Mouse (Mus musculus): ENCODE measurements at regions not wholly inside any gene's neighbourhood (a gene's known extent, or its start where the extent isn't known, plus 50 kb on each side); places are given as distances from the start of the nearest gene placed in this dataset.
"Not testable (repeated sequence)": the region's sequence is repeated elsewhere in the genome, so short reads cannot be mapped to it uniquely, and the experiment has no call there.

DNA sequence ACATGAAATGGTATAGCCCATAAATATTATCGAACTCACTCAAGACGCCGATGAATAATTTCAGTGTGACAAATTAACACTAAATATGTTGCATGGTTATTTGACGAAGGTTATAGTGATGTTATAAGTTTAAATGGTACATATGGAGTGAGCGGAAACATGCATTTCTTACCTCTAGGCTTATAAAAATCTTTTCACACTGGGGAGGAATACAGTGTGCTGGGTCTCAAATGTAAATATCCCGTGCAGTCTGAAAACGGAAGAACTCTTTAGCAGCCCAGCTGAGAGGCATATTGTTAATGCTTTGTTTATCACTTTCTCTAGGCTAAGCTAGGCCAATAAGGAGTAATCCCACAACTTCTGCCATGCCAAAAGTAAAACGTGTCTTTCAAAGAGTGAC lies 518.6 kb upstream of the Sall1 start:
- no peak for DNase-seq (ENCODE audit: low spot score)

DNA sequence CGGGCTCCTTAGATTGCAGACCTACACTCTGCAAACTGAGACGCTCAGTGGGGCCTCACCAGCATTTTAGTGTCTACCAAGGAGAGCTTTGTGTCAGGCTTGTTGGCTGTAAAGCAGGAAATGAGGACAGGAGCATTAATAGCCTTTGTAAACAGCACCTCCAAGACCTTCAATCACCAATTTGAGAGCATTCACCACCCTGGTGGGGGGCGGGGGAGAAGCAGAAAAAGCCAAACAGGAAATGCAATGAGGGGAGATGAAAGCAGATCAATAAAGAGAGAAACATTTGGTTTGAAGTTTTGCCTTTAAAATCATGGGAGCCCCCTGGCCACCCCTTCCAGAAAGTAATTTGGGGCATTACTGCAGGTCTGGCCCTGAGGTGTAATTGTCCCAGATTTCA lies 497.3 kb upstream of the Sall1 start:
- DNase-seq (ENCODE audit: low spot score): no peak

DNA sequence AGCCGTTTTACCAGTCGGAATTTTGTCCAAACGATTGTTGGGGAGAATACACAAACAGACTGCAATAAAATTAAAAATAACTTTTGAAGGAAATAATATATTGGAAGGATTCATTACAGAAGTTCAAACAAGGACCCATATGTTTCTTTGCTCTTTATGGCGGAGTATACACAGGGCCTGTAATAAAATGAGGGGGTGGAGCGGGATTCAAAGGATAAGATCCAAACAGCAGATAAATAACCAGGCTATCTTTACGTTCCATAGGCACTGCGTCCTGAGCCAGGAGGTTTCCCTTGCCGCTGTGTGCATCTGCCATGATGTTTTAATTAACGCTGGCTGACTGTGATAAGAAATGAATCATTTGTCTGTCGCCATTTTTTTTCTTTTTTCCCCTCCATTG lies 490.6 kb upstream of the Sall1 start:
- DNase-seq (ENCODE audit: low spot score): no peak

DNA sequence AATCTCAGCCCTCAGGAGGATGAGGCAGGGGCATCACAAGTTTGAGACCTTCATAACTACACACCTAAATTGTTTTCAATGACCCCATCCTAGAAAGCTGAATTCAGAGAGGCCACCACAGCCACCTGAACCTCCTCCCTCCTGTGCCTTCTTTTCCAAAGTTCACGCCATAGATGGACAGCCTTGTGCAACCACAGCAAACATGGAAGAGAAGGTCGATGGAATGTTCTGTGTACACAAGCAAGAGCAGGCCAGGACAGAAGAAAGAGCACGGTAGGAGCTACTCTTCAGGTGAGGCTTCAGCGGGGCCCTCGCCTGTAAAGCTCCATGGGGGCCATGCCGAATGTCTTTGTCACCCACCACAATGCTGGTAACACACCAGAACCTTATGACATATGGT lies 481.1 kb upstream of the Sall1 start:
- DNase-seq (ENCODE audit: low spot score): no peak

DNA sequence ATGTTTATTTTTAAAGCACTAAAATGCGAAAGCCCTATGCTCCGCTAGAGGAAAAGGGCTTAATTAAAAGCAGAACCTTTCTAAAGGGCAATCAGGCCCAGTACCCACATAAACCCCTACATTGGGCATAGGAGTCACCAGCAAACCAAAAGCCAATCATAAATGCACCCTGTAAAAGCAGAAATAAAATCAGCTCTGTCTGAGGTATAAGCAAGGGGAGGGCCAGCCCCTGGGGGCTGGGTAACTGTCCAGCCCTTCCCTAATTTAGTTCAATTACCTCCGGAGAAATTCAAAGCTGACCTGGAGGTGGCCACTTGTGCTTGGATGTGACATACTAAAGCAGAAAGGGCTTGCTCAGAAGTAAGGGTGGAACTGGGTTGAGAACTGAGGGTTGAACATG lies 479.4 kb upstream of the Sall1 start:
- DNase-seq (ENCODE audit: low spot score): no peak

DNA sequence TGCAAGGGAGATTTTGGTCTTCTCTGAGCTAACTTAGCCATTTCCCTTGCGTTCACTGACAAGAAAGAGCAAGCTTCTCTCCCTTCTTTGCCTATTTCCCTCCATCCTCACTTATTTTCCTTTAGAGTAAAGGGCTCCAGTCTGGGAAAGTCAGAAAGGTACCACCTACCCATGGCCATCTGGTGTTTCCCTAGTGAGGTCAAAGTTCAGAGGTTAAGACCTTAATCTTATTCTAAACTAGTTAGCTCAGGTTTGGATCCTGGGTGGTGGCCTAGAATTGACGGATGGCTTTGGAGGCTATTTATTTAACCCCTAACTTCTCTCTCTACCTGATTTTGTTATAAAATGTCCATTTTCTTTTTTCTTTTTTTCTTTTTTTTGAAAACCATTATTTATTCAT lies 472.6 kb upstream of the Sall1 start:
- DNase-seq (ENCODE audit: low spot score): no peak

DNA sequence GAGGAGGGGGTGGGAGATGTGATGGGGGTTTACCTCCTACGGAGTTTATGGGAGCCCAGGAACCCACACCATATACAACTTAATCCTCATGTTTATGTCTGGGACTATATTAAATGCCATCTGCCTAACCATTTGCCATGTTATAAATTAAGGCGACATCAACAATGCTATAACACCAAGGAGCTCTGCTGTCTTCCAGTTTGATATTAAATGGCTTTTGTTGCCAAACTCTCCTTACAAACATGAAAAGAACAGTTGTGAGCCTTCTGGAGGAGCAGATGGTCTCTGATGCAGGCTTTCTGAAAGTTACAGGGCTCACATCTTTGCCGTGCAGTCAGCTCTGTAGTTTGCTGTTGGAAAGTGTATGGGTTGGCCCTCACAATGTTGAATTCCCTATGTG lies 470.3 kb upstream of the Sall1 start:
- no peak for DNase-seq (ENCODE audit: low spot score)

DNA sequence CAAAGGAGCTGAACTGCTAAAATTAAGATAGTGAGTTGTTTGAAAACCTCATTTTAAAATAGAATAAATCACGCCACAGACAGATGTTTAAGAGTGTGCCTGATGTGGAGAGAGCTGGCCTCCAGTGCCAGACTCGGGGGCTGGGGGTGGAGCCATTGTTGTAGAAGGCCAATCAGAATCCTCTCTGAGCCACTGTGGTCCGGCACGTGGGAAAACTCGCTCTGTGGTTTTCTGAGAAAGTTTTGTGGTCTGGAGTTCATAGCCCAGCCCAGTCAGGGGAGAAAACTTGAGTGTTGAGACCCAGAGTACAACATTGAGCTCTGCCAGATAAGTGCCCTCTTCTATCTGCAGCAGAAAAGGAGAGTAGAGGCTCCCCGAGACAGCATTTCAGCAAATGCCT lies 463.7 kb upstream of the Sall1 start:
- DNase-seq (ENCODE audit: low spot score): no peak

DNA sequence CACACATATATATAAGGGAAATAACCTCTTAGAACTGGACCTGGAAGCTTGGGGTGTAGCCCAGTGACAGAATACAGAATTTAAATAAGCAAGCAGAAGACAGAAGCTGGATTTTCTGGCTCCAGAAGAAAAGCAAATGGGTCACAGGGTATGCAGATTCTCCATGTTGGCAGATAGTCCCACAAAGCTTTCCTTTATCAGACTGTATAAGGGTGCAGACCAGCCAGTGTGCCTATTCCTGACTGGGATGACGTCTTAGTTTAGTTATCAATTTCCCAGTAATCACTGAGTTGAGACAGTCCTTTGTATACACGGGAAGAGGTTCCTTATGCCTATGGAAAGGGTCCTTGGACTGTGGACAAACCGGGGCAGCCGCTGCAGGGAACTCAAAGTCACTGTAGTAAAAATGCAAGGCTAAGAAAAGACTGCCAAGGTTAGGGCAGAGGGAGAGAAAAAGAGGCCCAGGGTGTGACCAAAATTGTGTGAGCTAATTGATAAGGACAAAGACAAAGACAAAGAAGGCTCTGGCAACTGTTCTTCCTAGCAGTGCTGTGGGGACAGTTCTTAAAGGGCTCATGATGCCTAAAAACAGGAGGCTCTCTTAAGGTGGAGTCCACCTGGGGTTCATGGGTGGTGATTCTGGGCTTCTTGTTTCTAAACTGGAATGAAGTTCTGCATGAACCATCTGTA lies 459.7 kb upstream of the Sall1 start:
- no peak for DNase-seq (ENCODE audit: low spot score)

DNA sequence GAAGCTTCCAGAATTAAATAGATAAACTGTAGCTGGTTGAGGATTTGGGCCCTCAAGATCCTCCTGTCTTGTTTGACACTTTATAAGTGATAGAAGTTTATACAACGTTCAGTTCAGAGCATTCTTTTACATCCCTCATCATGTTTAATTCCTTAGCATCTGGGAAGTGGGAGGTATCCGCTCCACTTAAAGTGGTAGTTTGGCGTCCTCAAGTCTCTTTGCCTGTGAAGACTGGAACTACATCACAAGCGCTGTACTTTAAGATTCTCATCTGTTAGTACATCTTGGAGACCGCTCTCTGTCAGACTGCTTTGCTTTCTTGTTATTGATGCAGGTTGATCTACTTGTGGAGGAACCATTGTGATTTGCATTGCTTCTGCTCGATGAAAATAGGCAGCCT lies 459.1 kb upstream of the Sall1 start:
- no peak for DNase-seq (ENCODE audit: low spot score)

DNA sequence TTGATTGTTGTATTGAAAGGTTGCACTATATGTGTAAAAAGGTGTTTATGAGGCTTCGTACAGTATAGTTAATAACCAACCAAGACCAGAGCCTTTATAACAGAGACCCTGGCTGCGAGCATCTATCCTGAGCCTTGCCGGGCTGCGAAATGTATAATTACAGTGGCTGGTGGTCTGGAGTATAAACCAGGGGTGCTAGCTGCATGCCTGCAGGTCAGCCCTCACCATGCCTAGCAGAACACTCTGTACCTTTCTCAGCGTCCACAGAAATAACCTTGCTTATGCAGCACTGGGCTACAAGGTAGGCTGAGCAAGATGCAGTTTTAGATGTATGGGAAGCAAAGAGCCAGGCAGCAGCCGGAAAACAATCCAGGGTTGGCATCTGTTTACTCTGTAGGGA lies 457.8 kb upstream of the Sall1 start:
- no peak for DNase-seq (ENCODE audit: low spot score)

DNA sequence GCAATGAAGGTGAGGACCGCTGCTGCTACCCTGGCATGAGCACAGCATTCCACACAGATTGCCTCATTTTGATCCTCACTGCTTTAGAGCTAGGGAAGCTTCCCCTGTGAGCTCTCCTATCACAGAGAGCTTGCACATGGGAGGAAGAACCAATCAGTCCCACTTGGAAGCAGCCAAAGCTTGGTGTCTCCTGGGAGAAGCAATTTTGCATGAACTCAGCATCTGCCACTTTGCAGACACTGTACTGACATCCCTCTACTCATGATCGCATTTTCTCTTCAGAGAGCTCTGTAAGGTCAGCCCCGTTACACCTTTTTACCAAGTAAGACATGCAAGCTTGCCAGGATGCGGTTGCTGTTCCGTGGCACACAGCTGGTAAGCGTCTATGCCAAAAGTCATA lies 455.9 kb upstream of the Sall1 start:
- no peak for DNase-seq (ENCODE audit: low spot score)

DNA sequence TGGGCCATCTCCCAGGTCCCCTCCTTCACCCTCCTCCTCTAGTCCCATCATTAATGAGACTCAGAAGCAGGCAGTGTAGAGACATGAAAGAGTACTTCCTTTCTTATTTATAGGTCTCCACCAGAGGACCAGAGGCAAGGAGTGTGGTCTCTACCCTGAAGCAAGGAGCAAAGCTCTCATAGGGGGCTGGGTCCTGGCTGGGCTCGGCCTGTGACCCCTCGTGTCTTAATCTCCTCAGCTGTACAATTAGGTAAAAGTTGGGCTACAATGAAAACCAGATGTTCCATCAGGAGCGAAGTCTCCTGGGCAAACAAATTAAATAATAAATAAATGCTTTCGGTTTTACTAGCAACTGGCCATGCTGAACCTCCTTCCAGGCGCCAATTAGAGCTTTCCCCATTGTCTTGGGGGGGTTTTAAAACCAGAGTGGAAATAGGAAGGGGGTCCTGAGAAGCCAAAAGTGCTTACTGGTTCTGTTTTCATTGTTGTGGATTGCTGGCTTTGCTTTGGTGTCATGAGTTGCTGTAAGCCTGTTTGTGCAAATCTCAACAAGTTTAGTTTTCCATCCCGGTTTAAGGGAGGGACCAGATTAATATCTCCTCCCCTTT lies 454.2 kb upstream of the Sall1 start:
- DNase-seq (ENCODE audit: low spot score): no peak

DNA sequence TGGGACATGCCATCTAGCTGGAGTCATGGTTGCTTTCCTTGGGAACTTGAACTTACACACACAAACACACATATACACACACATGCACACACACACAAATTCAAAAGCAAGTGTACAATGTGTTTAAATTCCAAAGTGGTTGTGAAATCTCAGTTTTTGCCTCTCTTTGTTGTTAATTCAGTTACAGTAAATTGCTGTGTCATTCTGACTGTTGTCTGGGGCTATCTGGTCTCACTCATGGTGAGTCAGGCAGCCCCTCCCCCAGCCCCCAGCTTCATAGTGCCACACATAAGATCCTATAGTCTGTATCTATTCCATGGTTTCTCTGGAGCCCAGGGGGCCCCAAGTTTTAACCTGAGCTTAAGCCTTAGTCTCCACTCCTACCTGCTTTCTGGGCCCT lies 448.4 kb upstream of the Sall1 start:
- no peak for DNase-seq (ENCODE audit: low spot score)

DNA sequence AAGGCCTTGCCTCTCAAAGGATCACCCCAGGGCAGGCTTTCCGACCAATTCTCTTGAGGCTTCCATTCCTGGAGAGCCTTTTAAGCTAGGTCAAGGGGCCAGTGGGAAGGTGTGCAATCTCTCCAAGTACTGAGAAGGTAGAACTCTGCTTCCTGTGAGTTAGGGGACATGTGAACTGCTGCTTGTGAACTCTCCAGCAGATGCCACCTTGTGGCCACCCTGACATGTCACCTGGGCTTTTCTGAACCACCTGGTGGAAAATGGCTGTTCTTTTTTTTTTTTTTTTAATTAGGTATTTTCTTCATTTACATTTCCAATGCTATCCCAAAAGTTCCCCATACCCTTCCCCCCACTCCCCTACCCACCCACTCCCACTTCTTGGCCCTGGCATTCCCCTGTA lies 438.5 kb upstream of the Sall1 start:
- DNase-seq (ENCODE audit: low spot score): not testable (repeated sequence)

DNA sequence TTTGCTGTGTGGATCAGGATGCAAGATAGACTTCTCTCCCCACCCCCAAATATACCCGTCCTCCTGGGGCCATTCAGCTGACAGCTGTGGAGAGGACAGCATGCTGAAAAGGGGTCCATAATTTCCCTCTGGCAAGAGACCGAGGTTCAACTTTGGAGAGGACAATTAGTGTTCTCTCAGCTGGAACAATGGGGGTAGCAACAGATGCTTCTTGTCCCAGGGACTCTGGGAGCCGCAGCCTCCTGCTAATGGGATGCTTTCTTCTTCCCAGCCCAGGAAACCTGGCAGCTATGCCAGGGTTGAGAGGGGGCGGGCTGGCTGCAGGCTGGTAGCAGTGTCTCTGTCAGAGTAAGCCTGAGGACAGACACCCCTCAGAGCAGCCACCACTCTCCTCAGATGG lies 433.0 kb upstream of the Sall1 start:
- DNase-seq (ENCODE audit: low spot score): no peak

DNA sequence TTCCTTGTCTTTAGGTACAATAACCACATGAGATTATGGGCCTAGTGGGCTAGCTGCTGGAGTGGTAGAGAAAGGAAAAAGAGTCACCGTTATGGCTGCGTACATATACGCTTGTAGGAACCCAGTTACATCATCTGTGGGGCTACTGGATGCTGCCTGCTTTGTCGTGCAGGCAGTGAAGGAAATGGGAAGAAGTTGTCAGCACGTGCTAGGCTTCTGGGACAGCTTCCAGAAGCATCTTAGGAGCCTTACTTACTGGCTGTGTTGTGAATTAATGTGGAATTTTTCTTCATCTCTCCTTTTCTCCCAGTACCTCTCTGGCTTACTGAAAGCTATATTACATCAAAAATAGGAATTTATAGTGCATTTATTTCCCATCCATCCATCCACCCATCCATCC lies 427.2 kb upstream of the Sall1 start:
- no peak for DNase-seq (ENCODE audit: low spot score)

DNA sequence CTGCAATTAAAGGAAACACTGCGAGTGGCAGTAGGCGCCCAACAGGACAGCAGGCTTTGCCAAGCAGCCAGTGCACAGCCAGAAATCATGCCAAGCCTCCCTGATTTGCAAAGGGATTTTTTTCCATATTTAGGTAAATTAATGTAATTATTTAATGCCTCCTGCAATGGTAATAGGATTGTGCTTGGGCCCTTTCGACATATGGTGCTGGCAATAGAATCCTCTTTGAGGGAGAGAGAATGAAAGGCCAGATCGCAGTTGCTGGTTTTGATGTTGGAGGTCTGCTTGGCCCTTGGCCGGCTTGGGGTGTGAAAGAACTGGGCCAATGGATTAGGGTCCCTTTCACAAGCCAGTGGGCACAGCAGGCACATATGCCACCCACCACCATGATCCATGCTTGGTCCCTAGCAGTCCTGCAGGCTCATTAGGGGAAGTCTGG lies 424.8 kb upstream of the Sall1 start:
- DNase-seq (ENCODE audit: low spot score): no peak

DNA sequence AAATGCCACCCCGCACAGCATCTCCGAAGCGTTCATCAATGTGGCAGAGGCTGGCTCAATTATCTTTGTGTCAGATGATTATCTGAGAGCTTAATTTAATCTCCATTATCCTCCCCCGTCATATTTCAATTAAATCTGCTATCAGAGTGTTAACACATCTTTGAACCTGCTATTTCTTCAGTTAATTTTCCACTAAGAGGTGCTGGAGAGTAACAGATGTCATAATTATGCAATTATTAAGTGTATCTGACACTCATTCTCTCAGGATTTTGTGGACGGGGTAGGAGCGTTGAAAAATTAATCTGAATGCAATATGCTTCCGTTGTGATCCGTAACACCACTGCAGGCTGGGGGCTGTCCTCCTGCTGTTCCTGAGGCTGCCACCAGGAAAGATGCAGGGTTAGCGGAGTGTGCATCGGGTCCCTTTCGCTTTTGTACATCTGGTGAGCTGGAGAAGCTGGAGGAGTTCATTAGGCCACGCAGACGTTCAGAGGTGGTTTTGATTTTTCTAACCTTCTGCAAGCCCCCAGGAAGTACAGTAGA lies 421.3 kb upstream of the Sall1 start:
- no peak for DNase-seq (ENCODE audit: low spot score)

DNA sequence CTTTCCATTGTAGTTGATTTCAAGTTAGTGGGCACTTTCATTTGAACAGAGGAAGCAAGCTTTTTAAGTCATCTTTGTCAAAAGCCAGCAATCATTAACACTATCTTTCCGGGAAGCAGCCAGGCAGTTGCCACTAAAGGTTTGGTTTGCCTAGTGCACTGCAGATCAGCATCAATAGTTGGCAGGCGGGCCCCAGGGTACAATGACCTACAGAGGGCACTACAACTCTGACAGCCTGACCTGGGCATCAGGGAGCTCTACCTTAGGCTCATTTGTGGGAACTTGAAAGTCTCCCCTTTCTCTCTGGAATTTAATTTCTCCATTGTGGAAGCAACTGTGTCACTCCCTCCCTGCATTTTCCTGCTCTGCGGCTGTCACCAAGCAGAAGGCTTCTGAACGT lies 412.6 kb upstream of the Sall1 start:
- no peak for DNase-seq (ENCODE audit: low spot score)

DNA sequence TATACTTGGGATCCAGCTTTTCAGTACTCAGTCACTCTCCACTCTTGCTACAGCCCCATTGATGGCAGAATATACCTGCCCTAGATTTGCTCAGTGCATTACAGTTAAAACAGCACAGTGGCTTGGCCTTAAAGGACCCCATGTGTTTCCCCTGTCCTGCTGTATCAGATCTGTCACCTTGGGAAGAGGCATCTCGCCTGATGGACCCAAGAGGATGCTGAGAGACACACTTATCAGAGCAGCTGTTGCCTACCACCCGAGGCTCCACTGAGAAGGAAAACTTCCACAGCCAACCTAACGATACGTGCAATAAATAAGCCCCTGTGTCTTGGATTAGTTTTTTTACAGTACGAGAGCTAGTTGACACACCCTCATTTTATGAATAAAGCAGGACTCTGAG lies 411.8 kb upstream of the Sall1 start:
- DNase-seq (ENCODE audit: low spot score): no peak

DNA sequence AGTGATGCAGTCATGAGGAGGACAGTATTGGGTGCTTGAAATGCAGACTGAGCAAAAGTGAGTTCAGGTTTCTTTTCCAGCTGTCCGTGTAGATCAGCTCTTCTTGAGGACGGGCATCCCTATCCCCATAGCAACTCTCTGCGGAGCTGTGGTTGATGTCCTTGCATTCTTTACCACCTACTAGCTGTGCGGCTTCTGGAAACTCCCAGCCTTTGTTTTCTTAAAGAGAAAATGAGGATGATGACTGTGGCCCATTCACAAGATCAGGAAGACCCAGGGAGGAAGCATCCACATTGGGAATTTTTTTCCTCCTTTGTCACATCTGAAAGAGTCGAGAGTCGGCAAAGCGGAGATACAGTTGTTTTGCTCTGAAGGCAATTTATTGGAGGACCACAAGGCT lies 410.2 kb upstream of the Sall1 start:
- no peak for DNase-seq (ENCODE audit: low spot score)

DNA sequence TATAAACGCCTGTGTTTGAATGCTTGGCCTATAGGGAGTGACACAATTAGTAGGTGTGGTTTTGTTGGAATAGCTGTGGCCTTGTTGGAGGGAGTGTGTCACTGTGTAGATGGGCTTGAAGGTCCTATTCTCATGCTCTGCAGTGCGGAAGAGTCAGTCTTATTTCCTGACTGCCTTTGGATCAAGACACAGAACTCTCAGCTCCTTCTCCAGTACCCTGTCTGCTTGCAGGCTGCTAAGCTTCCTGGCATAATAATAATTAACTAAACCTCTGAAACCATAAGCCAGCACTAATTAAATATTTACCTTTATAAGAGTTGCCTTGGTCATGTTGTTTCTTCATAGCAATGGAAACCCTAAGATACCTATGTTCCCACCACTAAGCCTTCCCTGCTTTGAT lies 409.8 kb upstream of the Sall1 start:
- DNase-seq (ENCODE audit: low spot score): no peak

DNA sequence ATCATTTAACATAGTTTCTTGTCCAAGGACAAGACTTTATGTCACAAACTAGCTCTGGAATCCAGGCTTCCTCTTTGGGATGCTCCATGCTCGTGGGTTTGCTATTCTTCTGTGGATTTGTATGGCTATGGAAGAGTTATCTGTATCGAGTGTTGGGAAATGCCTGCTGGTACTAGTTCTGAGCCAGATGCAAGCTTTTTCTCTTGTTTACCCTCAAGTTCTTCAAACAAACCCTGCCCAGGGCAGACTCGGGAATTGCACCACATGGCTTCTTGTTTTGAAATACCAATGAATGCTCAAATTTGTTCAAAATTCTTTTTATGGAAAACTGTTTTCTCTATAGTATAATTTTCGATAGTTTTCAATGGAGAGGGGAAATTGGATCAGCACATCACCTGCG lies 400.5 kb upstream of the Sall1 start:
- DNase-seq (ENCODE audit: low spot score): no peak

All from T-cell, adult 2 months (primary cell).